ENCODE assay signal across 8 mouse cellular contexts in genomic region chr2:131949767-131950597, GRCm38 (mm10). TPM values are rescaled to one million over a fixed set of nuclear protein-coding genes. Genes with fewer than 3 reads are reported as not detected.
DNase-seq lines count a peak whose midpoint lies in the region; ATAC-seq and TF ChIP-seq lines count a peak whose summit lies in the region.

No protein-coding gene starts in this region.

- WGBS in cerebellum, adult 2 months, result 45% methylated on average over 9 of the region's 9 CpGs
- 47% methylated on average over 9 of the region's 9 CpGs for WGBS in heart, embryonic 14.5 days
- 37% methylated on average over 9 of the region's 9 CpGs for WGBS in small intestine, adult 2 months

- peak; percentile 64; the same call in 1 of the 2 replicates for TF ChIP-seq CTCF in cerebellum, adult 2 months (IDR thresholded peaks at IDR 0.05; ENCODE audit: borderline replicate concordance, insufficient read depth, low read depth, low read length)
- peak; percentile 28; the same call in 1 of the 2 replicates for TF ChIP-seq CTCF in small intestine, adult 2 months (IDR thresholded peaks at IDR 0.05; ENCODE audit: extremely low read depth, insufficient read length, insufficient replicate concordance, low read depth, low read length)

- no peak overlapping the region for H3K4me3 ChIP-seq in cerebellum, adult 2 months (replicated peaks; ENCODE audit: insufficient read depth, low read depth, low read length)
- no peak overlapping the region for H3K4me3 ChIP-seq in heart, embryonic 14.5 days (ENCODE audit: control insufficient read depth in 1 of 2, insufficient read depth in 1 of 2, low read depth in 1 of 2, low read length in 2 of 2)
- H3K4me3 ChIP-seq in small intestine, adult 2 months (ENCODE audit: low read depth, low read length), result no peak overlapping the region

- peak in 1 of 2 experiments; percentile 64 for DNase-seq in cerebellum, adult 2 months
- DNase-seq in cerebellum, adult 11-12 months, result no peak
- DNase-seq in ES-CJ7 (ENCODE audit: low read depth, low spot score), result peak; percentile 54
- DNase-seq in cerebellum, postnatal 25 days, result peak; percentile 62 to 82
- DNase-seq in kidney, postnatal 4 days, result peak; percentile 72 to 75
- DNase-seq in mesoderm, embryonic 11.5 days (ENCODE audit: low read depth, low spot score), result peak; percentile 60

- peak overlapping the region; percentile 25; the same call in 1 of the 2 replicates for H3K4me2 ChIP-seq in heart, embryonic 14.5 days (ENCODE audit: low read length)

- no peak overlapping the region for H3K27ac ChIP-seq in cerebellum, adult 2 months (ENCODE audit: insufficient read depth, low read length)
- no peak overlapping the region for H3K27ac ChIP-seq in heart, embryonic 14.5 days (replicated peaks in 1 of 2; ENCODE audit: control insufficient read depth in 1 of 2, insufficient read depth in 1 of 2, low read depth in 2 of 2, low read length in 2 of 2)
- H3K27ac ChIP-seq in small intestine, adult 2 months (ENCODE audit: insufficient read depth, low read depth, low read length), result no peak overlapping the region

- ATAC-seq in heart, embryonic 14.5 days (ENCODE audit: insufficient number of reproducible peaks, insufficient read depth, low FRiP score, low read depth), result no peak

- 0 out of 2 replicates have a peak overlapping the region, but pooled peaks have one; percentile 16 for H3K9ac ChIP-seq in heart, embryonic 14.5 days (ENCODE audit: low read length)

- no peaks in the 10 kb centered on the region for H3K36me3 ChIP-seq in heart, embryonic 14.5 days (ENCODE audit: control insufficient read depth, insufficient read depth, low read length)
- no peaks in the 10 kb centered on the region for H3K36me3 ChIP-seq in small intestine, adult 2 months (ENCODE audit: control insufficient read depth, insufficient read depth, low read length)

- H3K27me3 ChIP-seq in cerebellum, adult 2 months (ENCODE audit: control insufficient read depth, insufficient read depth, low read length), result no peaks in the 10 kb centered on the region
- peaks cover 21% of the 10 kb centered on the region for H3K27me3 ChIP-seq in heart, embryonic 14.5 days (ENCODE audit: control insufficient read depth, insufficient read depth, low read length)
- peaks cover 7% of the 10 kb centered on the region; the same call in 1 of the 2 replicates for H3K27me3 ChIP-seq in small intestine, adult 2 months (ENCODE audit: control insufficient read depth, insufficient read depth, low read length)

- 0 out of 2 replicates have a peak, but pooled peaks cover 8% of the 10 kb centered on the region for H3K4me1 ChIP-seq in cerebellum, adult 2 months (ENCODE audit: control insufficient read depth, insufficient read depth, low read length)
- peaks cover 12 to 25% of the 10 kb centered on the region in 2 experiments; a peak in 3 of 4 replicates for H3K4me1 ChIP-seq in heart, embryonic 14.5 days (ENCODE audit: control insufficient read depth in 2 of 2, insufficient read depth in 2 of 2, low read length in 2 of 2)
- peaks cover 8% of the 10 kb centered on the region; the same call in 1 of the 2 replicates for H3K4me1 ChIP-seq in small intestine, adult 2 months (ENCODE audit: control insufficient read depth, insufficient read depth, insufficient read length, low read length)

- H3K9me3 ChIP-seq in heart, embryonic 14.5 days (ENCODE audit: control insufficient read depth, low read length), result no peaks in the 10 kb centered on the region

- no peak for TF ChIP-seq POLR2A in cerebellum, adult 2 months (IDR thresholded peaks at IDR 0.05; ENCODE audit: borderline replicate concordance, insufficient read depth, low read length)
- TF ChIP-seq POLR2A in small intestine, adult 2 months (IDR thresholded peaks at IDR 0.05; ENCODE audit: low read depth, low read length), result no peak

RNA-seq across cellular contexts. Expression of gene Prnd, which starts 0.7 kb away (rescaled TPM):
- 0.31 and 0.35 TPM in 2 replicates for polyA plus RNA-seq in cerebellum, adult 2 months (2012; rRNA removed)
- 29.7 and 37.8 TPM in 2 replicates for polyA plus RNA-seq in heart, embryonic 14.5 days (2014; fragmentation: Nextera tagmentation; extraction: Ambion mirVana)
- 0.46 and 0.99 TPM in 2 replicates for polyA plus RNA-seq in small intestine, adult 2 months (2012; rRNA removed)

RNA-seq across cellular contexts. Expression of gene Prn, which starts 40.2 kb away (rescaled TPM):
- not detected in 2 replicates for polyA plus RNA-seq in cerebellum, adult 2 months (2012; rRNA removed)
- polyA plus RNA-seq in heart, embryonic 14.5 days (2014; fragmentation: Nextera tagmentation; extraction: Ambion mirVana), result not detected in 2 replicates
- not detected in 2 replicates for polyA plus RNA-seq in small intestine, adult 2 months (2012; rRNA removed)

RNA-seq across cellular contexts. Expression of gene Prnp, which starts 40.3 kb away (rescaled TPM):
- polyA plus RNA-seq in cerebellum, adult 2 months (2012; rRNA removed), result 570 and 571 TPM in 2 replicates
- 69.1 and 75.7 TPM in 2 replicates for polyA plus RNA-seq in heart, embryonic 14.5 days (2014; fragmentation: Nextera tagmentation; extraction: Ambion mirVana)
- polyA plus RNA-seq in small intestine, adult 2 months (2012; rRNA removed), result 11.9 and 13.5 TPM in 2 replicates

Comparison
In these comparisons a context has a peak if more than half of its experiments do, and no peak if none do; other contexts are left out.
1. RNA of gene Prnd, which starts 0.7 kb away (polyA plus RNA-seq): 29.7 to 37.8 TPM in heart, embryonic 14.5 days; 0.46 to 0.99 TPM in small intestine, adult 2 months and 0.31 to 0.35 TPM in cerebellum, adult 2 months; every median in the first group is over 10 times any median in the second.